Mouse (Mus musculus): ENCODE results near the gene D130043K22Rik. TPM values are rescaled to one million over a fixed set of nuclear protein-coding genes. Genes with fewer than 3 reads are reported as not detected.
A peak's percentile ranks its signal among the peaks of the same experiment; 100 is the strongest.

The D130043K22Rik gene
- polyA plus RNA-seq, 2 experiments, result 0.06 to 0.11 TPM

DNA sequence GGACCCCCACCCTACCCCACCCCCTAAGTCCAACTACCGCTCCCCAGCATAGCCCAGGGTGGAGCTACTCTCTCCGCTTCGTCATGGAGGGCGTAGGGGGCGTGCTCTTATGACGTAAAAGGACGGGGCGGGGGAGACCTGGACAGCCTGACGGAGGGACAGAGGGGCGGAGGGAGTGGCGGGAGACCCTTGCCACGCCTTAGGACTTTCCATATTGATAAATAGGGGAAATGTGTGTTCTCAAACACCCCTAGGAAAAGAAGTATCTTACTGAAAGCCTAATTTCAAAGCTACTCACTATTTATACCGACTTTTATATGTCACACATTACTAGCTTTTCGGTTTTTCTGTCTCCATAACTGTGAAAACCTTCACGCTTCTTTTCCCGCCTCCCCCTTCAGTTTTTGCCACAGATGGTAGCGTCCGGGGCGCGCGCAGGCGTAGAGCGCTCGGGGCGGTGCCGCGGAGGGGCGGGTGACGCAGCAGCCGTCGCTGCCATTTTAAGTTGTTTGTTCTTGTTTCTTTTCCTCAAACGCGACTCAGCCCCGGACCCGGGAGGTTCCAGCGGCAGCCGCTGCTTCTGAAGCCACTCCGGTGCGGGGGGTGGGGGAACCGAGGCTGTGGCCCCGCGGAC is 44.1 kb upstream of the D130043K22Rik start:
- H3K9ac ChIP-seq (replicated peaks), result peak overlapping the region; percentile 100
- WGBS (ENCODE audit: insufficient replicate concordance), result under 1% methylated on average over 42 of the region's 42 CpGs
- H3K27ac ChIP-seq, result peak overlapping the region; percentile 94
- H3K36me3 ChIP-seq (replicated peaks; ENCODE audit: control insufficient read depth, insufficient read depth, low read depth), result peaks cover 20% of the 10 kb centered on the region
- no peaks in the 10 kb centered on the region for H3K27me3 ChIP-seq (ENCODE audit: control insufficient read depth, insufficient read depth, low read length)
- DNase-seq (ENCODE audit: low read depth in 3 of 3, low spot score in 3 of 3), result peak; percentile 97
- no peaks in the 10 kb centered on the region for H3K9me3 ChIP-seq (ENCODE audit: control insufficient read depth, low read length)
- ATAC-seq (ENCODE audit: insufficient read depth), result peak; percentile 91
- peak overlapping the region; percentile 99 for H3K4me2 ChIP-seq (ENCODE audit: low read depth)
- peak overlapping the region; percentile 93 to 95 for H3K4me3 ChIP-seq (ENCODE audit: insufficient read depth in 1 of 2, low read depth in 2 of 2, low read length in 2 of 2)
- TF ChIP-seq CTCF (IDR thresholded peaks at IDR 0.05; ENCODE audit: low read depth), result 0 out of 2 replicates have a peak, but pooled peaks have one; percentile 11
- TF ChIP-seq EP300 (IDR thresholded peaks at IDR 0.05; ENCODE audit: low read depth), result peak; percentile 64
- peaks cover 13 to 14% of the 10 kb centered on the region in 2 experiments for H3K4me1 ChIP-seq (replicated peaks; ENCODE audit: control insufficient read depth in 2 of 2, insufficient read depth in 2 of 2, low read length in 1 of 2)

DNA sequence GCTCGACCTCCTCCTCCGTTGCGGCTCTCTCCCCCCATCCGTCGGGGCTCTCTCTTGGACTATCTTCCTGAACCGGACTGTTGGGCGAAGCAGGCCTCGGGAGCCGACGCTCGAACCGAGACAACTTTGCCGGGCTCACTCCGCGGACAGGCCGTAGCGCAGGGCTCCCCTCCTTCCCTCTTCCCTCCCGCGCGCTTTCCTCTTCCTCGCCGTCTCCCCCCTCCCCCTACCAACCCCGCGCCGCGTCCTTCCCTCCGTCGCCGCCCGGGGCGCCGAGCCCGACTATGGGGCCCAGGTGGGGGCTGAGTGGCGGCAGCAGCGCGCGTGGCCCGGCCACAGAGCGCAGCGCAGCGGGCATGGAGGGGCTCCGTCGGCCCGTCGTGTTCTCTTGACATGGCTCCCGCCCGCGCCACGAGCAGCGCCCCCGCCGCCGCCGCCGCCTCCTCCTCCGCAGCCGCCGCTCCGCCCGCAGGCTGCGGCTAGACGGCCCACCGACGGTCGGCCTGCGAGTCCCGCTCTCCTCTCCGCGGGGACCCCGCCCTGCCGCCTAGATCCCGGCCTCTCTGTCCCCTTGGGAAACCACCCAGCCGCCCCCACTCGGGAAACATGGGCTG is 43.5 kb upstream of the D130043K22Rik start, which contains the start of gene BC005537:
Gene BC005537 (plus strand): TSS at position 350 of the 614 bp plus-strand sequence.
- Histone ChIP-seq H3K4me1 (replicated peaks; ENCODE audit: control insufficient read depth in 2 of 2, insufficient read depth in 2 of 2, low read length in 1 of 2) (peaks cover 13 to 14% of the 10 kb centered on the region in 2 experiments), H3K36me3 (replicated peaks; ENCODE audit: control insufficient read depth, insufficient read depth, low read depth) (peaks cover 26% of the 10 kb centered on the region), H3K27ac (peak within 1 kb of the TSS; percentile 94), H3K27me3 (ENCODE audit: control insufficient read depth, insufficient read depth, low read length) (no peaks in the 10 kb centered on the region), H3K9ac (replicated peaks) (peak within 1 kb of the TSS; percentile 100), H3K4me2 (ENCODE audit: low read depth) (peak within 1 kb of the TSS; percentile 99), H3K9me3 (ENCODE audit: control insufficient read depth, low read length) (no peaks in the 10 kb centered on the region), H3K4me3 (ENCODE audit: insufficient read depth in 1 of 2, low read depth in 2 of 2, low read length in 2 of 2) (peak within 1 kb of the TSS; percentile 93 to 95)
- DNase-seq (ENCODE audit: low read depth in 3 of 3, low spot score in 3 of 3) (peak in 2 of 3 experiments; percentile 27 to 39), ATAC-seq (ENCODE audit: insufficient read depth) (peak; percentile 36)
- TF ChIP-seq EP300 (IDR thresholded peaks at IDR 0.05; ENCODE audit: low read depth) (no peak), CTCF (IDR thresholded peaks at IDR 0.05; ENCODE audit: low read depth) (peak; percentile 44)
- WGBS (ENCODE audit: insufficient replicate concordance), result 1% methylated on average over 68 of the region's 74 CpGs

DNA sequence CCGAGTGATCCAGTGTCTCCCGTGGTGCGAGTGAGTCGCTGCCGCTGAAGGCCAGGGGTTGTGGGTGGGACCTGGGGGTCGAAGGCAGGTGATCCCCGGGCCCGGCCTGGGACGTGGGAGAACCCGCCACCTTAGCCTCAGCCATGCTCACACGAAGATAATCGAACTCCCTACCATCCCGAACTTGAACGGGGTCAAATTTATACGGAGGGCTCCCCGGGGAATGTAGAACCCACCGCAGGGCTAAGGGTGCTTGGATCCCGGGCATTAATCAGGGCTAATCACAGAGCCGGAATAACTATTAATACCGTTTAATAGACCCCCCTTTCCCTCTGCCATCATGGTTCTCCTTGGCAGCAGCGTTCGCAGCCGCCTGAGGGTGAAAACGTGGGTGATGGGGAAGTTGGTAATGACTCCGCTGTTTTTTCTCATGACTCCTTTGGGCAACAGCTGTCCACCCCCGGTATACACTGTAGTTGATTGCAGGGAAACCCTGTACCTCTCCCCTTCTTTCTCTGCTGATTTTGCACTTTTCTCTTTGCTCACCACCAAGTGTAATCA is 42.7 kb upstream of the D130043K22Rik start:
- WGBS (ENCODE audit: insufficient replicate concordance), result under 1% methylated on average over 26 of the region's 26 CpGs
- peak; percentile 52 to 57 (median 54) for DNase-seq (ENCODE audit: low read depth in 3 of 3, low spot score in 3 of 3)
- peak overlapping the region; percentile 94 for H3K27ac ChIP-seq
- H3K9me3 ChIP-seq (ENCODE audit: control insufficient read depth, low read length), result no peaks in the 10 kb centered on the region
- H3K4me3 ChIP-seq (ENCODE audit: insufficient read depth in 1 of 2, low read depth in 2 of 2, low read length in 2 of 2), result peak overlapping the region; percentile 81 to 95
- H3K36me3 ChIP-seq (replicated peaks; ENCODE audit: control insufficient read depth, insufficient read depth, low read depth), result peaks cover 31% of the 10 kb centered on the region
- H3K4me2 ChIP-seq (ENCODE audit: low read depth), result peak overlapping the region; percentile 99
- TF ChIP-seq EP300 (IDR thresholded peaks at IDR 0.05; ENCODE audit: low read depth), result no peak
- TF ChIP-seq CTCF (IDR thresholded peaks at IDR 0.05; ENCODE audit: low read depth), result no peak
- ATAC-seq (ENCODE audit: insufficient read depth), result no peak
- H3K27me3 ChIP-seq (ENCODE audit: control insufficient read depth, insufficient read depth, low read length), result no peaks in the 10 kb centered on the region
- peak overlapping the region; percentile 100 for H3K9ac ChIP-seq (replicated peaks)
- H3K4me1 ChIP-seq (replicated peaks; ENCODE audit: control insufficient read depth in 2 of 2, insufficient read depth in 2 of 2, low read length in 1 of 2), result peaks cover 13 to 14% of the 10 kb centered on the region in 2 experiments

DNA sequence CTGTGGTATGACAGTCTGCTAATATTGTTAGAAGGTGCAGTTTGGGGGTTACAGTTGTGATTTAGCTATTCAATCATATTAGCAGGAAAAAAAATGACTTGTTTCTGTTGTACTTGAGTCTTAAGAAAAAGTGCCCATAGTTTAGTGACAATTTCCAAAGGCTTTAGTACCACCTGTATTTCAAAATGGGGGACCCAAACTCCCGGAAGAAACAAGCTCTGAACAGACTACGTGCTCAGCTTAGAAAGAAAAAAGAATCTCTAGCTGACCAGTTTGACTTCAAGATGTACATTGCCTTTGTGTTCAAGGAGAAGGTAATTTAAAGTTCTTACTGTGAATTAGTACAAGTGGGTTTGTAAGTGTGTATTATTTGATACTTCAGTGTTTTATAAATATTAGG is 41.7 kb upstream of the D130043K22Rik start:
- TF ChIP-seq EP300 (IDR thresholded peaks at IDR 0.05; ENCODE audit: low read depth), result no peak
- TF ChIP-seq CTCF (IDR thresholded peaks at IDR 0.05; ENCODE audit: low read depth), result no peak
- peak overlapping the region; percentile 81 to 95 for H3K4me3 ChIP-seq (ENCODE audit: insufficient read depth in 1 of 2, low read depth in 2 of 2, low read length in 2 of 2)
- H3K9ac ChIP-seq (replicated peaks), result peak overlapping the region; percentile 100
- DNase-seq (ENCODE audit: low read depth in 3 of 3, low spot score in 3 of 3) (no peak), ATAC-seq (ENCODE audit: insufficient read depth) (no peak)
- peaks cover 41% of the 10 kb centered on the region for H3K36me3 ChIP-seq (replicated peaks; ENCODE audit: control insufficient read depth, insufficient read depth, low read depth)
- 11% methylated on average over 2 of the region's 2 CpGs for WGBS (ENCODE audit: insufficient replicate concordance)
- H3K4me2 ChIP-seq (ENCODE audit: low read depth), result peak overlapping the region; percentile 99
- peaks cover 13 to 14% of the 10 kb centered on the region in 2 experiments for H3K4me1 ChIP-seq (replicated peaks; ENCODE audit: control insufficient read depth in 2 of 2, insufficient read depth in 2 of 2, low read length in 1 of 2)
- H3K9me3 ChIP-seq (ENCODE audit: control insufficient read depth, low read length), result no peaks in the 10 kb centered on the region
- peak overlapping the region; percentile 94 for H3K27ac ChIP-seq
- no peaks in the 10 kb centered on the region for H3K27me3 ChIP-seq (ENCODE audit: control insufficient read depth, insufficient read depth, low read length)

DNA sequence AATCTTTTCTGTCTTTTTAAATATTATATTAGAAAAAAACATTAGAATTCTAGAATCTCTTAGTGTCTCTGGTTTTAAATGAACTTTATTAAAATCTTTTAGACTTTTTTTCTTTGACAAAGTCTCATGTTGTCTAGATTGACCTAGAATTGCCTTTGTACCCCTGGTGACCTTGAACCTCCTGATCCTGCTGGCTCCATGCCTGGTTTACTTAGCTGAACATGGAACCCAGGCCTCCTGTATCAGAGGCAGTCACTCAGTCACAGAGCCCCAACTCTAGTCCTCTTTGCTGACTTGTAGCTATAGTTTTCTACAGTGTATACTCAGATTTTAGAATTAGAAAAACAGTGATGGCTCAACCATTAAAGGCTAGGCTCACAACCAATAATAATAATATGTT is 38.9 kb upstream of the D130043K22Rik start:
- no peak for ATAC-seq (ENCODE audit: insufficient read depth)
- DNase-seq (ENCODE audit: low read depth in 3 of 3, low spot score in 3 of 3), result no peak
- Histone ChIP-seq H3K9me3 (ENCODE audit: control insufficient read depth, low read length) (no peaks in the 10 kb centered on the region), H3K27ac (no peak overlapping the region), H3K36me3 (replicated peaks; ENCODE audit: control insufficient read depth, insufficient read depth, low read depth) (peaks cover 67% of the 10 kb centered on the region), H3K27me3 (ENCODE audit: control insufficient read depth, insufficient read depth, low read length) (no peaks in the 10 kb centered on the region), H3K9ac (replicated peaks) (no peak overlapping the region), H3K4me3 (ENCODE audit: insufficient read depth in 1 of 2, low read depth in 2 of 2, low read length in 2 of 2) (no peak overlapping the region), H3K4me2 (ENCODE audit: low read depth) (no peak overlapping the region), H3K4me1 (replicated peaks; ENCODE audit: control insufficient read depth in 2 of 2, insufficient read depth in 2 of 2, low read length in 1 of 2) (peaks cover 6 to 9% of the 10 kb centered on the region in 2 experiments)
- no peak for TF ChIP-seq CTCF (IDR thresholded peaks at IDR 0.05; ENCODE audit: low read depth)
- no peak for TF ChIP-seq EP300 (IDR thresholded peaks at IDR 0.05; ENCODE audit: low read depth)

All from liver, embryonic 14.5 days (tissue).